Mouse (Mus musculus) limb, embryonic 14.5 days (tissue): Measurements from ENCODE around the gene Slc10a6. TPM values are rescaled to one million over a fixed set of nuclear protein-coding genes. Genes with fewer than 3 reads are reported as not detected.
A peak's percentile ranks its signal among the peaks of the same experiment; 100 is the strongest.

Experiments
- ATAC-seq: fragments of 200-750 bp; cut with Nextera tagmentation; 2 replicates; pipeline ENCODE4 v1.8.0; 2017; ENCODE audit warnings: low read depth, moderate number of reproducible peaks, moderate TSS enrichment; ENCODE audit not compliant: low FRiP score
- DNase-seq: peaks from one replicate; pipeline ENCODE4 v3.0.0-alpha.2; 2015; ENCODE audit warnings: low spot score
- H3K27ac ChIP-seq: fragments of 300-500 bp; sonication (generic); replicated peaks from 2 replicates; pipeline ENCODE4 v1.5.1; 2014; ENCODE audit warnings: low read depth, mild to moderate bottlenecking, low read length, moderate library complexity, mixed read lengths
- H3K27me3 ChIP-seq: fragments of 300-500 bp; sonication (generic); 2 replicates; pipeline ENCODE4 v1.6.1; 2014; ENCODE audit warnings: low read length, mixed read lengths; ENCODE audit not compliant: control insufficient read depth, insufficient read depth
- H3K36me3 ChIP-seq: fragments of 300-500 bp; sonication (generic); 2 replicates; pipeline ENCODE4 v1.6.1; 2014; ENCODE audit warnings: mild to moderate bottlenecking, low read length, moderate library complexity, mixed read lengths; ENCODE audit not compliant: control insufficient read depth, insufficient read depth
- H3K4me1 ChIP-seq: fragments of 300-500 bp; sonication (generic); 2 replicates; pipeline ENCODE4 v1.6.1; 2014; ENCODE audit warnings: antibody characterized with exemption, low read length, mixed read lengths; ENCODE audit not compliant: control insufficient read depth, insufficient read depth
- H3K4me2 ChIP-seq: fragments of 300-500 bp; sonication (generic); replicated peaks from 2 replicates; pipeline ENCODE4 v1.6.1; 2014; ENCODE audit warnings: low read depth, mild to moderate bottlenecking, low read length, moderate library complexity; ENCODE audit not compliant: severe bottlenecking
- H3K4me3 ChIP-seq: fragments of 300-500 bp; sonication (generic); replicated peaks from 2 replicates; pipeline ENCODE4 v1.5.1; 2014; ENCODE audit warnings: low read length
- H3K9ac ChIP-seq: fragments of 300-500 bp; sonication (generic); 2 replicates; pipeline ENCODE4 v1.6.1; 2014; ENCODE audit warnings: mild to moderate bottlenecking, low read depth, low read length, moderate library complexity; ENCODE audit not compliant: severe bottlenecking
- H3K9me3 ChIP-seq: fragments of 300-500 bp; sonication (generic); 2 replicates; pipeline ENCODE4 v1.6.1; 2016; ENCODE audit warnings: low read length; ENCODE audit not compliant: control insufficient read depth
- POLR2A ChIP-seq: fragments of 200-500 bp; IDR thresholded peaks from 2 replicates; pipeline ENCODE4 v1.8.0; 2012; ENCODE audit warnings: inconsistent platforms, mild to moderate bottlenecking, moderate library complexity, borderline replicate concordance; ENCODE audit not compliant: insufficient read depth, insufficient read length; ENCODE audit errors: extremely low read depth
- WGBS: fragments of 180-500 bp; shearing (Covaris S2); extraction: QIAGEN DNeasy Blood & Tissue Kit; methylation state at CpG from one replicate; pipeline ENCODE4 v1.1.7; 2014; 5-methylcytosine and 5-hydroxymethylcytosine counted together
- polyA plus RNA-seq, 2 experiments: library from polyadenylated mRNA; depleted of rRNA in 1 of 2; stranded (reverse) in 1 of 2; unstranded in 1 of 2; fragments of >200 nt; fragmentation: Nextera tagmentation in 1 of 2; extraction: Ambion mirVana in 1 of 2; gene quantifications; 2 replicates each; pipeline versions ENCODE4 v1.2.1 to v1.2.3; 2012 to 2014

The Slc10a6 gene
- polyA plus RNA-seq, 2 experiments = 0.47 to 0.89 TPM

- Histone ChIP-seq H3K4me3 (no peak overlapping the region), H3K27ac (no peak overlapping the region), H3K9me3 (no peaks in the 10 kb centered on the region), H3K27me3 (no peaks in the 10 kb centered on the region), H3K36me3 (no peaks in the 10 kb centered on the region), H3K4me2 (no peak overlapping the region), H3K9ac (no peak overlapping the region), H3K4me1 (no peaks in the 10 kb centered on the region)
- 73% methylated on average over 4 of the region's 4 CpGs for WGBS
- TF ChIP-seq POLR2A = no peak
- no peak for ATAC-seq
- DNase-seq = no peak
Observed at GRCm38 (mm10) chr5:103673611-103674010, 44.4 kb upstream of the Slc10a6 start.

- no peaks in the 10 kb centered on the region for H3K4me1 ChIP-seq
- 76% methylated on average over 3 of the region's 3 CpGs for WGBS
- H3K4me2 ChIP-seq = no peak overlapping the region
- H3K36me3 ChIP-seq = no peaks in the 10 kb centered on the region
- H3K27me3 ChIP-seq = no peaks in the 10 kb centered on the region
- no peak overlapping the region for H3K4me3 ChIP-seq
- TF ChIP-seq POLR2A = no peak
- H3K27ac ChIP-seq = no peak overlapping the region
- ATAC-seq = no peak
- H3K9ac ChIP-seq = no peak overlapping the region
- no peak for DNase-seq
- H3K9me3 ChIP-seq = no peaks in the 10 kb centered on the region
Observed at GRCm38 (mm10) chr5:103671858-103672257, 42.7 kb upstream of the Slc10a6 start.

- Histone ChIP-seq H3K4me1 (no peaks in the 10 kb centered on the region), H3K27ac (no peak overlapping the region), H3K9ac (no peak overlapping the region), H3K4me3 (no peak overlapping the region), H3K9me3 (no peaks in the 10 kb centered on the region), H3K36me3 (no peaks in the 10 kb centered on the region), H3K4me2 (no peak overlapping the region), H3K27me3 (no peaks in the 10 kb centered on the region)
- WGBS = 80% methylated on average over 2 of the region's 2 CpGs
- DNase-seq (no peak), ATAC-seq (no peak)
- no peak for TF ChIP-seq POLR2A
Observed at GRCm38 (mm10) chr5:103665876-103666275, 36.7 kb upstream of the Slc10a6 start.

- H3K9me3 ChIP-seq = no peaks in the 10 kb centered on the region
- H3K4me1 ChIP-seq = no peaks in the 10 kb centered on the region
- 81% methylated on average over 9 of the region's 9 CpGs for WGBS
- TF ChIP-seq POLR2A = no peak
- H3K9ac ChIP-seq = no peak overlapping the region
- H3K27ac ChIP-seq = no peak overlapping the region
- H3K36me3 ChIP-seq = no peaks in the 10 kb centered on the region
- ATAC-seq (no peak), DNase-seq (no peak)
- no peak overlapping the region for H3K4me3 ChIP-seq
- H3K27me3 ChIP-seq = no peaks in the 10 kb centered on the region
- no peak overlapping the region for H3K4me2 ChIP-seq
Observed at GRCm38 (mm10) chr5:103664932-103665331, 35.7 kb upstream of the Slc10a6 start.

GRCm38 (mm10) chr5:103659571-103659970, 30.4 kb upstream of the Slc10a6 start:
- 42% methylated on average over 3 of the region's 3 CpGs for WGBS
- Histone ChIP-seq H3K4me3 (no peak overlapping the region), H3K27me3 (no peaks in the 10 kb centered on the region), H3K9ac (no peak overlapping the region), H3K27ac (no peak overlapping the region), H3K4me1 (no peaks in the 10 kb centered on the region), H3K4me2 (no peak overlapping the region), H3K36me3 (no peaks in the 10 kb centered on the region), H3K9me3 (no peaks in the 10 kb centered on the region)
- TF ChIP-seq POLR2A = no peak
- ATAC-seq (no peak), DNase-seq (peak; percentile 63)

GRCm38 (mm10) chr5:103658921-103659320, 29.7 kb upstream of the Slc10a6 start:
- no peak overlapping the region for H3K9ac ChIP-seq
- TF ChIP-seq POLR2A = no peak
- no peaks in the 10 kb centered on the region for H3K36me3 ChIP-seq
- no peak for ATAC-seq
- H3K4me1 ChIP-seq = no peaks in the 10 kb centered on the region
- 70% methylated on average over 5 of the region's 5 CpGs for WGBS
- no peaks in the 10 kb centered on the region for H3K27me3 ChIP-seq
- H3K9me3 ChIP-seq = no peaks in the 10 kb centered on the region
- no peak overlapping the region for H3K27ac ChIP-seq
- no peak for DNase-seq
- H3K4me2 ChIP-seq = no peak overlapping the region
- H3K4me3 ChIP-seq = no peak overlapping the region
